Mouse (Mus musculus) hindbrain, postnatal 0 days (tissue): Measurements from ENCODE around the gene Fat3. TPM values are rescaled to one million over a fixed set of nuclear protein-coding genes. Genes with fewer than 3 reads are reported as not detected.

ENCODE experiments used
- ATAC-seq: fragments of 200-750 bp; cut with Nextera tagmentation; 2 replicates; pipeline ENCODE4 v1.8.0; 2017; ENCODE audit warnings: mild to moderate bottlenecking, moderate TSS enrichment, moderate library complexity
- DNase-seq: peaks from one replicate; pipeline ENCODE4 v3.0.0-alpha.2; 2015; ENCODE audit warnings: low spot score
- H3K27ac ChIP-seq: fragments of 300-500 bp; sonication (generic); 2 replicates; pipeline ENCODE4 v1.5.1; 2014; ENCODE audit warnings: mild to moderate bottlenecking
- H3K27me3 ChIP-seq: fragments of 300-500 bp; sonication (generic); 2 replicates; pipeline ENCODE4 v1.6.1; 2014; ENCODE audit warnings: low read length, mixed read lengths; ENCODE audit not compliant: insufficient read depth
- H3K36me3 ChIP-seq: fragments of 300-500 bp; sonication (generic); 2 replicates; pipeline ENCODE4 v1.6.1; 2014; ENCODE audit warnings: low read length, mixed read lengths; ENCODE audit not compliant: insufficient read depth
- H3K4me1 ChIP-seq: fragments of 300-500 bp; sonication (generic); 2 replicates; pipeline ENCODE4 v1.6.1; 2014; ENCODE audit warnings: antibody characterized with exemption, low read length, mixed read lengths; ENCODE audit not compliant: insufficient read depth
- H3K4me2 ChIP-seq: fragments of 300-500 bp; sonication (generic); 2 replicates; pipeline ENCODE4 v1.6.1; 2014; ENCODE audit warnings: low read depth, mild to moderate bottlenecking, low read length, moderate library complexity, mixed read lengths
- H3K4me3 ChIP-seq: fragments of 300-500 bp; sonication (generic); 2 replicates; pipeline ENCODE4 v1.5.1; 2014; ENCODE audit warnings: low read length
- H3K9ac ChIP-seq: fragments of 300-500 bp; sonication (generic); replicated peaks from 2 replicates; pipeline ENCODE4 v1.6.1; 2014; ENCODE audit warnings: mild to moderate bottlenecking, low read length, moderate library complexity, mixed read lengths
- H3K9me3 ChIP-seq: fragments of 300-500 bp; sonication (generic); 2 replicates; pipeline ENCODE4 v1.6.1; 2016; ENCODE audit warnings: low read length, mixed read lengths
- CTCF ChIP-seq: IDR thresholded peaks from 2 replicates; pipeline ENCODE4 v1.5.1; 2016; ENCODE audit warnings: antibody characterized with exemption, control low read depth, low read depth
- WGBS: fragments of 180-500 bp; shearing (Covaris S2); extraction: QIAGEN DNeasy Blood & Tissue Kit; methylation state at CpG from one replicate; pipeline ENCODE4 v1.1.7; 2014; 5-methylcytosine and 5-hydroxymethylcytosine counted together
- polyA plus RNA-seq: library from polyadenylated mRNA; unstranded; fragments of >200 nt; fragmentation: Nextera tagmentation; extraction: Ambion mirVana; gene quantifications from 2 replicates; pipeline ENCODE4 v1.2.1, GENCODE M21; 2015
- total RNA-seq: library from RNA; depleted of rRNA; stranded (reverse); fragments of >200 nt; gene quantifications from 2 replicates; pipeline ENCODE4 v1.2.3, GENCODE M21; 2014

The Fat3 gene
- total and polyA plus RNA-seq, 2 experiments from 2014 or later: 4.7 to 36.4 TPM

DNA sequence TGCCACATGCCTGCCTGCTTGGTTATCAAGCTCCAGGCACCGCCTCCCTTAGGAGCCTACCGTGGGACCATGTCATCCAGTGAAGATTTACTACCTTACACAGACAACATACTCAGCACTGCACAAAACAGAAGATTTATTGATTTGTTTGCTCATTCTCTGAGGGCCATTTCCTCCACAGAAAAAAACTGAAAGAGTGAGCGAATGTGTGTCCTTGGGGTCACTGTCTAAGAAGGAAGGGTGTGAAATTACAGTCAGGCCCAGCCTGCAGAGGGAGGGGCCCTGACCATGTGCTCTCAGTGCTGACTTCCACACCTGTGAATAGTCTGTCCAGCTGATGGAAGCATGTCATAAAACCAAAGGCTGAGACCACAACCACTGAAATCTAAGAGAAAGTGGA, 536.9 kb downstream of the Fat3 start:
- Histone ChIP-seq H3K4me1 (no peaks in the 10 kb centered on the region), H3K9ac (no peak overlapping the region), H3K27me3 (no peaks in the 10 kb centered on the region), H3K4me2 (no peak overlapping the region), H3K36me3 (0 out of 2 replicates have a peak, but pooled peaks cover 6% of the 10 kb centered on the region), H3K27ac (no peak overlapping the region), H3K9me3 (no peaks in the 10 kb centered on the region), H3K4me3 (no peak overlapping the region)
- no peak for DNase-seq
- WGBS: 69% methylated on average over 3 of the region's 3 CpGs
- TF ChIP-seq CTCF: no peak
- ATAC-seq: no peak

- 82% methylated on average over 2 of the region's 2 CpGs for WGBS
- no peak for TF ChIP-seq CTCF
- Histone ChIP-seq H3K9me3 (no peaks in the 10 kb centered on the region), H3K4me1 (no peaks in the 10 kb centered on the region), H3K9ac (no peak overlapping the region), H3K27ac (no peak overlapping the region), H3K4me2 (no peak overlapping the region), H3K27me3 (no peaks in the 10 kb centered on the region), H3K4me3 (no peak overlapping the region), H3K36me3 (0 out of 2 replicates have a peak, but pooled peaks cover 6% of the 10 kb centered on the region)
- no peak for DNase-seq
- no peak for ATAC-seq
Observed at GRCm38 (mm10) chr9:15962886-15963285, 538.2 kb downstream of the Fat3 start.

DNA sequence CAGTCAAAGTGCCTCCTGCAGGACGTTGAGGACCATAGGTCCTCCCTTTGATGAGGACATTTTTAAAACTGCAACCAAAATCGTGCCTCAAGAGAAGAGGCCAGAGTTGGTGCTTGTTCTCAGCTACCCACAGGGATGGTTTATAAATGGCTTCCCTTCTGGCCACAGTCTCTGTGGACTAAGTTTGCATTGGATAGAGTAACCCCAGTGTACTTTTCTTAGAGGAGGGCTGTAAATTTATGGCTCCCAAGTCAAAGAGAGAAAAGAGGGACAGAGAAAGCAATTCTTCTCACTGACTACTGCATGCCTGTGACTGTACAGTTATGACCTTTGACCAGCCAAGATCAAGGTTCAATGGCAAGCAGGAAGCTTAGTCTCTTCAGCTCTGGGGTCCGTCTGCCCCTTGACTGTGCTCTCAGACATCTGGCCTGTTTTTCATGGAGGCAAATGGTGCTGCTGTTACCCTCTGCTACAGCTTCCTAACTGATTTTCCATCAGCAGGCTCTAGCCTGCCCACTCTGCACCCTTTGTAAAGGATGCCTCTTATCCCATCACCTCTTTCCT, 542.8 kb downstream of the Fat3 start:
- Histone ChIP-seq H3K4me1 (no peaks in the 10 kb centered on the region), H3K27me3 (no peaks in the 10 kb centered on the region), H3K4me3 (no peak overlapping the region), H3K4me2 (no peak overlapping the region), H3K9ac (no peak overlapping the region), H3K9me3 (no peaks in the 10 kb centered on the region), H3K36me3 (0 out of 2 replicates have a peak, but pooled peaks cover 6% of the 10 kb centered on the region), H3K27ac (no peak overlapping the region)
- TF ChIP-seq CTCF: no peak
- ATAC-seq (no peak), DNase-seq (no peak)
- 66% methylated on average over 3 of the region's 3 CpGs for WGBS

- Histone ChIP-seq H3K9ac (no peak overlapping the region), H3K4me3 (no peak overlapping the region), H3K4me2 (no peak overlapping the region), H3K27ac (no peak overlapping the region), H3K36me3 (0 out of 2 replicates have a peak, but pooled peaks cover 6% of the 10 kb centered on the region), H3K4me1 (no peaks in the 10 kb centered on the region), H3K9me3 (no peaks in the 10 kb centered on the region), H3K27me3 (no peaks in the 10 kb centered on the region)
- no peak for DNase-seq
- 51% methylated on average over 3 of the region's 3 CpGs for WGBS
- TF ChIP-seq CTCF: no peak
- no peak for ATAC-seq
Observed at GRCm38 (mm10) chr9:15957816-15958215, 543.3 kb downstream of the Fat3 start.

DNA sequence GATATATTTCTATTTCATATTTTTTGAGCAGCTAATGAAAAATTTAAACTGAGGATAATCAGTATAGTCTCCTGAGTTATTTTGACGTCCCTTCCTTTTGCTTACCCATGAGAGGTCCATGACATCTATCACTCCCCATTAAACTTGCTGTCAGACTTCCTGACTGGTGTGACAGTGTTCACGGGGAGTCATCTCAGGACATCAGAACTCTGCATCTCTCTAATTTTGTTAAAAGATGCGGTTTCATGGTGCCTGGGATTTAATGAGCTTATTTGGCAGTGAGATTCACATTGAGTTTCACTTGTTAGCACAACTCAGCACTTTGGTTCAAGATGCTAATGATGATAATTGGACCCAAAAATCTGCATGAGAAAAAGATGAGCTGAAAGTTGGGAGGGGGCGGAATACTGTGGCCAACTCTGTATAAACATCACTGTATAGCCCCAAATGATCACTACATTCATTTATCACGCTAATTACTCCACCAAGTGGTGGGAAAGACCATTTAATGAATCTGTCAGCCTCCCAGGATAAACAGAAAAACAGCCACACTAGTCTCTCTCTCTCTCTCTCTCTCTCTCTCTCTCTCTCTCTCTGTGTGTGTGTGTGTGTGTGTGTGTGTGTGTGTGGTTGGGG, 545.8 kb downstream of the Fat3 start:
- Histone ChIP-seq H3K9ac (no peak overlapping the region), H3K36me3 (0 out of 2 replicates have a peak, but pooled peaks cover 6% of the 10 kb centered on the region), H3K4me1 (no peaks in the 10 kb centered on the region), H3K4me2 (no peak overlapping the region), H3K27ac (no peak overlapping the region), H3K4me3 (no peak overlapping the region), H3K27me3 (no peaks in the 10 kb centered on the region), H3K9me3 (no peaks in the 10 kb centered on the region)
- no peak for TF ChIP-seq CTCF
- DNase-seq (peak; percentile 34), ATAC-seq (no peak)
- 56% methylated on average over 5 of the region's 5 CpGs for WGBS

DNA sequence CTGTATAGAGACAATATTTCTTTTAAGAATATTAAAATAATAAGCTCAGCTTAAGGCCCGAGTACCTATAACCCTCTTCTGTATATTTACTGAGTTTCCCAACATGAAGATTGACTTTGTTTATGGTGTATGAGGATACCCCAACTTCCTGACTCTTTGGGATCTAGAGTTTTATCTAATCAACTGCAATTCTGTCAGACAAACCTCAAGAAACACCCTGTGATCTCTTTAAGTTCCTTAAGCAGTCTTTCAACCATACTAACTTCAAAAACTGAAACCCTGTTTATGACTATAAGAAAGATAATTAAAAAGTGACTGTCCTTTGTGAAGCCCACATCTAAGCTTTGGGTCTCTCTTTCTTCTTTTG, 546.8 kb downstream of the Fat3 start:
- Histone ChIP-seq H3K36me3 (no peaks in the 10 kb centered on the region), H3K4me3 (no peak overlapping the region), H3K9ac (no peak overlapping the region), H3K27me3 (no peaks in the 10 kb centered on the region), H3K9me3 (no peaks in the 10 kb centered on the region), H3K27ac (no peak overlapping the region), H3K4me1 (no peaks in the 10 kb centered on the region), H3K4me2 (no peak overlapping the region)
- ATAC-seq: no peak
- TF ChIP-seq CTCF: no peak
- DNase-seq: no peak
- WGBS: 82% methylated on average over 1 of the region's 1 CpGs

DNA sequence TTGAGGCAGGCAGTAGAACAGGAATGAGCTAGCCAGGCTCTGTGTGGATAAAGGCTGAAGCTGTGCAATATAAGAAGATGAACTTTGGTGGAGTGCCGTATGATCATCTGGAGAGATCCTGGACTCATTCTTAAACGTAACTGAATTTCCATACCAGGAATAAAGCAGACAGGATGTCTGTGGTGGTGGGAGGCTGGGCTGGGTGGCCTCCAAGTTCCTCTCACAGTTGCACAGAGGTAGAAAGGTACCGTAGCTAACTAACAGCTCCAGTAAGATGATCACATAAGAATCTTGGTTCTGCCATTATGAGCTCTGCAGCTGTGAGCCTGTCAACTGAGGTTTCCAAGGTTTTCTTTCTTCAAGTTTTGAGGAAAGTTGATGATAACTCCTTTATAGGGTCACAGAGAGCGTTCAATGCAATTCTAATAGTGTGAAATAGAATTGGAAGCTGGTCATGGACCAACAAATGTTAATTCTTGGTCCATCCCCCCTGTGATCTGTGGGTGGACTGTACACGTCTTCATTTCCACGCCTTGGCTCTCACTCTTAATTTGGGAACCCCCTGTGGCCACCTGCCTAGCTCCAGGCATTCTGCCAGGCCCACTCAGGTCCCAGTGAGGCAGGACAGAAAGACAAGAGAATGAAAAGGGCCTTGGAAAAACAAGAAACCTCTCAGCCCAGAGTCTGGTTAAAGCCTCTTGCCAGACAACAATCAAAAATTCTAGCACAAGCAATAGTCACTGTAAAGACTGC, 547.3 kb downstream of the Fat3 start:
- ATAC-seq (no peak), DNase-seq (no peak)
- no peaks in the 10 kb centered on the region for H3K4me1 ChIP-seq
- H3K9me3 ChIP-seq: no peaks in the 10 kb centered on the region
- no peak overlapping the region for H3K27ac ChIP-seq
- 51% methylated on average over 6 of the region's 6 CpGs for WGBS
- no peak overlapping the region for H3K4me2 ChIP-seq
- H3K27me3 ChIP-seq: no peaks in the 10 kb centered on the region
- H3K9ac ChIP-seq: no peak overlapping the region
- no peak for TF ChIP-seq CTCF
- H3K4me3 ChIP-seq: no peak overlapping the region
- H3K36me3 ChIP-seq: no peaks in the 10 kb centered on the region
